Mouse (Mus musculus): ENCODE data around the gene Ftl1. TPM values are rescaled to one million over a fixed set of nuclear protein-coding genes. Genes with fewer than 3 reads are reported as not detected.

Gene Ftl1
- polyA plus RNA-seq (2015; fragmentation: Illumina TruSeq; extraction: RNeasy Lipid Tissue Mini Kit (QIAGEN cat#74804); ENCODE audit: insufficient read depth, low read depth, low replicate concordance), result 893 TPM

GRCm38 (mm10) chr7:45459564-45460140 is at the start of gene Ftl1:
Gene Ftl1 (minus strand): TSS chr7:45459884.

GRCm38 (mm10) chr7:45488293-45489204 is 28.9 kb upstream of the Ftl1 start, which contains the start of gene Dhdh:
Gene Dhdh (minus strand): TSS chr7:45488805.

GRCm38 (mm10) chr7:45486761-45487415 is 27.2 kb upstream of the Ftl1 start, which contains the start of gene Gm45808:
Gene Gm45808 (minus strand): TSS chr7:45486811.

GRCm38 (mm10) chr7:45481374-45481927 is 21.8 kb upstream of the Ftl1 start, which contains the start of gene Tulp2:
Gene Tulp2 (plus strand): TSS chr7:45481877.

GRCm38 (mm10) chr7:45466283-45467089 is 6.8 kb upstream of the Ftl1 start, which contains the start of gene Bax:
Gene Bax (minus strand): TSS chr7:45466898.

GRCm38 (mm10) chr7:45437521-45438276 is 22.0 kb downstream of the Ftl1 start, which contains the start of gene Ruvbl2:
Gene Ruvbl2 (minus strand): TSS chr7:45438096.

GRCm38 (mm10) chr7:45434203-45435015 is 25.3 kb downstream of the Ftl1 start, which contains the start of gene Gys1:
Gene Gys1 (plus strand): TSS chr7:45434844.

GRCm38 (mm10) chr7:45420615-45420919 is 39.1 kb downstream of the Ftl1 start, which contains the start of gene Lhb:
Gene Lhb (plus strand): TSS chr7:45420820.

GRCm38 (mm10) chr7:45413113-45413863 is 46.4 kb downstream of the Ftl1 start, which contains the start of gene Ntf5:
Gene Ntf5 (plus strand): TSS chr7:45413695.

Other genes with a start within 250 kb of the Ftl1 start
- 7.0 TPM for gene Dkkl1, start 247.7 kb downstream of the Ftl1 start, polyA plus RNA-seq (2015; fragmentation: Illumina TruSeq; extraction: RNeasy Lipid Tissue Mini Kit (QIAGEN cat#74804); ENCODE audit: insufficient read depth, low read depth, low replicate concordance)
- 98.6 TPM for gene Tead2, start 244.1 kb downstream of the Ftl1 start, polyA plus RNA-seq (2015; fragmentation: Illumina TruSeq; extraction: RNeasy Lipid Tissue Mini Kit (QIAGEN cat#74804); ENCODE audit: insufficient read depth, low read depth, low replicate concordance)
- gene Cd37, start 220.8 kb downstream of the Ftl1 start, polyA plus RNA-seq (2015; fragmentation: Illumina TruSeq; extraction: RNeasy Lipid Tissue Mini Kit (QIAGEN cat#74804); ENCODE audit: insufficient read depth, low read depth, low replicate concordance), result 2.7 TPM
- not detected for gene Slc6a16, start 218.8 kb downstream of the Ftl1 start, polyA plus RNA-seq (2015; fragmentation: Illumina TruSeq; extraction: RNeasy Lipid Tissue Mini Kit (QIAGEN cat#74804); ENCODE audit: insufficient read depth, low read depth, low replicate concordance)
- gene Slc6a21, start 182.4 kb downstream of the Ftl1 start, polyA plus RNA-seq (2015; fragmentation: Illumina TruSeq; extraction: RNeasy Lipid Tissue Mini Kit (QIAGEN cat#74804); ENCODE audit: insufficient read depth, low read depth, low replicate concordance), result not detected
- gene Trpm4, start 126.1 kb downstream of the Ftl1 start, polyA plus RNA-seq (2015; fragmentation: Illumina TruSeq; extraction: RNeasy Lipid Tissue Mini Kit (QIAGEN cat#74804); ENCODE audit: insufficient read depth, low read depth, low replicate concordance), result 15.2 TPM
- gene Hrc, start 124.6 kb downstream of the Ftl1 start, polyA plus RNA-seq (2015; fragmentation: Illumina TruSeq; extraction: RNeasy Lipid Tissue Mini Kit (QIAGEN cat#74804); ENCODE audit: insufficient read depth, low read depth, low replicate concordance), result 0.89 TPM
- gene Ppfia3, start 92.9 kb downstream of the Ftl1 start, polyA plus RNA-seq (2015; fragmentation: Illumina TruSeq; extraction: RNeasy Lipid Tissue Mini Kit (QIAGEN cat#74804); ENCODE audit: insufficient read depth, low read depth, low replicate concordance), result 0.92 TPM
- gene Lin7b, start 89.3 kb downstream of the Ftl1 start, polyA plus RNA-seq (2015; fragmentation: Illumina TruSeq; extraction: RNeasy Lipid Tissue Mini Kit (QIAGEN cat#74804); ENCODE audit: insufficient read depth, low read depth, low replicate concordance), result 4.4 TPM
- gene Snrnp70, start 64.1 kb downstream of the Ftl1 start, polyA plus RNA-seq (2015; fragmentation: Illumina TruSeq; extraction: RNeasy Lipid Tissue Mini Kit (QIAGEN cat#74804); ENCODE audit: insufficient read depth, low read depth, low replicate concordance), result 230 TPM
- gene Kcna7, start 54.2 kb downstream of the Ftl1 start, polyA plus RNA-seq (2015; fragmentation: Illumina TruSeq; extraction: RNeasy Lipid Tissue Mini Kit (QIAGEN cat#74804); ENCODE audit: insufficient read depth, low read depth, low replicate concordance), result not detected
- not detected for gene Ntf5, start 46.2 kb downstream of the Ftl1 start, polyA plus RNA-seq (2015; fragmentation: Illumina TruSeq; extraction: RNeasy Lipid Tissue Mini Kit (QIAGEN cat#74804); ENCODE audit: insufficient read depth, low read depth, low replicate concordance)
- not detected for gene Lhb, start 39.1 kb downstream of the Ftl1 start, polyA plus RNA-seq (2015; fragmentation: Illumina TruSeq; extraction: RNeasy Lipid Tissue Mini Kit (QIAGEN cat#74804); ENCODE audit: insufficient read depth, low read depth, low replicate concordance)
- gene Gys1, start 25.0 kb downstream of the Ftl1 start, polyA plus RNA-seq (2015; fragmentation: Illumina TruSeq; extraction: RNeasy Lipid Tissue Mini Kit (QIAGEN cat#74804); ENCODE audit: insufficient read depth, low read depth, low replicate concordance), result 3.9 TPM
- gene Ruvbl2, start 21.8 kb downstream of the Ftl1 start, polyA plus RNA-seq (2015; fragmentation: Illumina TruSeq; extraction: RNeasy Lipid Tissue Mini Kit (QIAGEN cat#74804); ENCODE audit: insufficient read depth, low read depth, low replicate concordance), result 11.0 TPM
- gene Bax, start 7.0 kb upstream of the Ftl1 start, polyA plus RNA-seq (2015; fragmentation: Illumina TruSeq; extraction: RNeasy Lipid Tissue Mini Kit (QIAGEN cat#74804); ENCODE audit: insufficient read depth, low read depth, low replicate concordance), result 42.0 TPM
- 1.5 TPM for gene Tulp2, start 22.0 kb upstream of the Ftl1 start, polyA plus RNA-seq (2015; fragmentation: Illumina TruSeq; extraction: RNeasy Lipid Tissue Mini Kit (QIAGEN cat#74804); ENCODE audit: insufficient read depth, low read depth, low replicate concordance)
- gene Gm45808, start 26.9 kb upstream of the Ftl1 start, polyA plus RNA-seq (2015; fragmentation: Illumina TruSeq; extraction: RNeasy Lipid Tissue Mini Kit (QIAGEN cat#74804); ENCODE audit: insufficient read depth, low read depth, low replicate concordance), result not detected
- gene Dhdh, start 28.9 kb upstream of the Ftl1 start, polyA plus RNA-seq (2015; fragmentation: Illumina TruSeq; extraction: RNeasy Lipid Tissue Mini Kit (QIAGEN cat#74804); ENCODE audit: insufficient read depth, low read depth, low replicate concordance), result 2.1 TPM
- gene Nucb1, start 50.5 kb upstream of the Ftl1 start, polyA plus RNA-seq (2015; fragmentation: Illumina TruSeq; extraction: RNeasy Lipid Tissue Mini Kit (QIAGEN cat#74804); ENCODE audit: insufficient read depth, low read depth, low replicate concordance), result 43.0 TPM
- 14.2 TPM for gene Ppp1r15a, start 66.4 kb upstream of the Ftl1 start, polyA plus RNA-seq (2015; fragmentation: Illumina TruSeq; extraction: RNeasy Lipid Tissue Mini Kit (QIAGEN cat#74804); ENCODE audit: insufficient read depth, low read depth, low replicate concordance)
- gene Plekha4, start 66.4 kb upstream of the Ftl1 start, polyA plus RNA-seq (2015; fragmentation: Illumina TruSeq; extraction: RNeasy Lipid Tissue Mini Kit (QIAGEN cat#74804); ENCODE audit: insufficient read depth, low read depth, low replicate concordance), result 3.5 TPM
- gene Hsd17b14, start 95.0 kb upstream of the Ftl1 start, polyA plus RNA-seq (2015; fragmentation: Illumina TruSeq; extraction: RNeasy Lipid Tissue Mini Kit (QIAGEN cat#74804); ENCODE audit: insufficient read depth, low read depth, low replicate concordance), result not detected
- 127 TPM for gene Bcat2, start 110.3 kb upstream of the Ftl1 start, polyA plus RNA-seq (2015; fragmentation: Illumina TruSeq; extraction: RNeasy Lipid Tissue Mini Kit (QIAGEN cat#74804); ENCODE audit: insufficient read depth, low read depth, low replicate concordance)
- 41.8 TPM for gene Fgf21, start 155.6 kb upstream of the Ftl1 start, polyA plus RNA-seq (2015; fragmentation: Illumina TruSeq; extraction: RNeasy Lipid Tissue Mini Kit (QIAGEN cat#74804); ENCODE audit: insufficient read depth, low read depth, low replicate concordance)
- 4.9 TPM for gene Fut1, start 157.4 kb upstream of the Ftl1 start, polyA plus RNA-seq (2015; fragmentation: Illumina TruSeq; extraction: RNeasy Lipid Tissue Mini Kit (QIAGEN cat#74804); ENCODE audit: insufficient read depth, low read depth, low replicate concordance)
- gene Izumo1, start 161.9 kb upstream of the Ftl1 start, polyA plus RNA-seq (2015; fragmentation: Illumina TruSeq; extraction: RNeasy Lipid Tissue Mini Kit (QIAGEN cat#74804); ENCODE audit: insufficient read depth, low read depth, low replicate concordance), result 2.0 TPM
- 11.1 TPM for gene Rasip1, start 167.6 kb upstream of the Ftl1 start, polyA plus RNA-seq (2015; fragmentation: Illumina TruSeq; extraction: RNeasy Lipid Tissue Mini Kit (QIAGEN cat#74804); ENCODE audit: insufficient read depth, low read depth, low replicate concordance)
- gene Mamstr, start 180.1 kb upstream of the Ftl1 start, polyA plus RNA-seq (2015; fragmentation: Illumina TruSeq; extraction: RNeasy Lipid Tissue Mini Kit (QIAGEN cat#74804); ENCODE audit: insufficient read depth, low read depth, low replicate concordance), result 2.2 TPM
- gene Fut2, start 206.5 kb upstream of the Ftl1 start, polyA plus RNA-seq (2015; fragmentation: Illumina TruSeq; extraction: RNeasy Lipid Tissue Mini Kit (QIAGEN cat#74804); ENCODE audit: insufficient read depth, low read depth, low replicate concordance), result not detected
- gene Ntn5, start 224.1 kb upstream of the Ftl1 start, polyA plus RNA-seq (2015; fragmentation: Illumina TruSeq; extraction: RNeasy Lipid Tissue Mini Kit (QIAGEN cat#74804); ENCODE audit: insufficient read depth, low read depth, low replicate concordance), result not detected
- not detected for gene Sec1, start 234.5 kb upstream of the Ftl1 start, polyA plus RNA-seq (2015; fragmentation: Illumina TruSeq; extraction: RNeasy Lipid Tissue Mini Kit (QIAGEN cat#74804); ENCODE audit: insufficient read depth, low read depth, low replicate concordance)
- gene Car11, start 240.0 kb upstream of the Ftl1 start, polyA plus RNA-seq (2015; fragmentation: Illumina TruSeq; extraction: RNeasy Lipid Tissue Mini Kit (QIAGEN cat#74804); ENCODE audit: insufficient read depth, low read depth, low replicate concordance), result 2.1 TPM
- 5.6 TPM for gene Dbp, start 245.2 kb upstream of the Ftl1 start, polyA plus RNA-seq (2015; fragmentation: Illumina TruSeq; extraction: RNeasy Lipid Tissue Mini Kit (QIAGEN cat#74804); ENCODE audit: insufficient read depth, low read depth, low replicate concordance)